Mouse (Mus musculus): ENCODE data around the gene Tha1.

The Tha1 gene

DNA sequence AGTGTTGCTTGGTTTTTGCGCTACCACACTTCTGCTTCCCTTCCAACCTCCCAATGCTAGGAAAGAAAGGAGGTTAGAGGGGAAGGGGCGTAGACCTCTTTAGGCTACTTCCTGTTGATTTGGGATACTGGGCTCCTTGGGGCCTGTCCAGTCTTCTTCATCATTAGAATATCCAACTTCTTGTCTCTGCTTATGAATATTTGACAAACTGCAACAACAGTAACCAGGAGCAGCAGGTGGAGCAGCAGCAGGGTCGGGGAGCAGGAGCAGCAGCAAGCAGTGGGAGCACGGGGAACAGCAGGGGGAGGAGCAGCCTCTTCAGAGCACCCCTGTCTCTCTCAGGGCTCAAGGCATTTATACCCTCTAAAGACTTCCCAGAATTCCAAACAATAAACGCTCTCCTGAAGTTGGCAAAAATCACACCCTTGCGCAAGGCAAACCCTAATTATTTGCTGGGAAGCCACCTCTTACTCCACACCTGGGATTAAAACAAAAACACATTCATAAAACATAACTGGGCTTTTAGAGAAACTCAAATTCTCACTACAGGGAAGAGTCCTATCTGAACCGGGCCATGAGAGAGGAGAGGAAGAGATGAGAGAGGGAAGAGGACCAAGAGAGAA is 25.6 kb downstream of the Tha1 start:
- CTCF ChIA-PET: interaction anchor here (0.6 to 3.6 kb wide), 13 partner anchors 12 to 535 kb away, joined by 3 to 18 read pairs (median 4); partner anchors contain the start of genes Afmid (in 1 of the 4), Tha1 (in 1 of the 4) and Tk1 (in 1 of the 4)
- POLR2A ChIA-PET: interaction anchor here (0.5 to 4.5 kb wide), 33 partner anchors 9 to 1934 kb away, joined by 3 to 46 read pairs (median 4); partner anchors contain the start of genes Afmid (in 2 of the 4), Tk1 (in 2 of the 4), Tmem235 (in 2 of the 4) and Socs3 (in 1 of the 4)

DNA sequence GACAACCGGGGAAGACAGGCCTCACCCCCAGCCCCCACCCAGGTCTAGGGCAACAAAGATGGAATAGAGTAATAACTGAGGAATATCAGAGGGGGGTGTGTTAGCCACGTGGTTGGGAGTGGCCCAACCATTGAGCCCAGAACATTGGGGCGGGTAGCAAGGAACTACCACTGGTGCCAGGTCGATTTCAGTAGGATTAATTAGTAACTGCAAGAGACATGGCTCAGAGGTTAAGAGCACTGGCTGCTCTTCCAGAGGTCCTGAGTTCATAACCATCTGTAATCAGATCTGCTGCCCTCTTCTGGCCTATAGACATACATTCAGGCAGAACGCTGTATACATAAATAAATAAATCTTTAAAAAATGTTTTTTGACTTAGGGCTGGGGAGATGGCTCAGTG is 26.6 kb downstream of the Tha1 start:
- POLR2A ChIA-PET: no interaction called here

DNA sequence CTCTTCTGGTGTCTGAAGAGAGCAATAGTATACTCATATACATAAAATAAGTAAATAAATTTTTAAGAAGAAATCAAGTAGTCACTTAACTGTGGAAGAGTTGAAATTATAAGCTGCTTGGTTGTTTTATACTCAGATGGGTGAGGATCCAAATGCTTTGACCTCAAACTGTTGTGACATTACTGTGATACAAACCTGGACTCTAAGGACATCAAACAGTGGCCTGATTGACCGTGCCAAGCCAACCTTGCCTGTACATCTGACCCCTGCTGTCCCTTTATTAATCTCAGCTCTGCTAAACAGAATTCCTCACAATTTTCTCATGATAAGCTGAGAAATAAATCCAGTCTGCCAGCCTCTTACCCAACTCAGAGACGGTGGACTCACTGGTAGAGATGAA is 27.6 kb downstream of the Tha1 start:
- ChIA-PET CTCF (interaction anchor here in 2 of 4 experiments (0.8 to 1.2 kb wide), 2 partner anchors 13 to 25 kb away, joined by 3 read pairs; no protein-coding TSS in a partner anchor), POLR2A (interaction anchor here in 1 of 4 experiments (0.8 to 1.3 kb wide), 3 partner anchors 11 to 55 kb away, joined by 3 read pairs; no protein-coding TSS in a partner anchor)

More for the DNA sequence above, 26.6 kb downstream of the Tha1 start:
- CTCF ChIA-PET: interaction anchor here in 1 of 4 experiments (1.9 kb wide), 1 partner anchor 14 kb away, joined by 6 read pairs; no protein-coding TSS in a partner anchor

DNA sequence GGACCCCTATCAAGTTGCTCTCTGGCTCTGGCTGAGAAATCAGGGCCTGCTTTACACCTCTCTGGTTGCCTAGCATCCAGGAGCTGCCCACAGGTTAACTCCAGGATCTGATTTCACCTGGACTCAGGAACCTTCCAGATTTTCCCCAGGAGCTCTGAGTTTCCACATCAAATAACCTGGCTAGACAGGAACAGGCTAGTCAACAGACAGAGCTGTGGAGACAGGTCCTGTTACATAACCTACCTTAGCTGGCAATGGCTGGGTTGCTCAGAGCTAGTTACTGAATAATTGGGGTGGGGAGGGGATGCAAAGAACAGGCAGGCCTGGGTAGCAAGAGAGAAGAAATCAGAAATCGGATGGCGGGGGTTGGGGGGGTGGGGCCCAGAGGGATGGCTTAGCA is 28.3 kb downstream of the Tha1 start:
- POLR2A ChIA-PET: interaction anchor here in 1 of 4 experiments (0.8 to 1.4 kb wide), 3 partner anchors 10 to 31 kb away, joined by 3 read pairs; partner anchors contain the start of genes Afmid and Tk1
- CTCF ChIA-PET: interaction anchor here in 2 of 4 experiments (0.6 to 1.2 kb wide), 3 partner anchors 13 to 130 kb away, joined by 3 to 5 read pairs (median 3); no protein-coding TSS in a partner anchor

DNA sequence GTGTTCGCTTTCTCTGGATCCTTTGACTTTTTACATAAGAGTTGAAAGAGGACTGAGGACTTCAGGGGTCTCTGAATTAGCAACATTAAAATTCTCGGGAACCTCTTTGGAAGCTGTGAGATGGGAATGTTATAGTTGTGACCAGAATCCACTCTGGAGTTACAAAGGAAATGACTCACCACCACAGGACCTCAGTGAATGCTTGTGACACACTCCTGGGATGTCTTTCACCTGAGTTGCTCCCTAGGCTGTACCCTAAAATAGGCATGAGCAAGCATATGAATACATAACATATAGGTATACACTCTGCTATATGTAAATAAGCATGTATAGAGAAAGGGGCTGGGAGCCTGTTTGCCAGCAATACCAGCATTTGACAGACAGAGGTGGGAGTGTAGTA is 29.8 kb downstream of the Tha1 start:
- ChIA-PET POLR2A (no interaction called here), CTCF (no interaction called here)

DNA sequence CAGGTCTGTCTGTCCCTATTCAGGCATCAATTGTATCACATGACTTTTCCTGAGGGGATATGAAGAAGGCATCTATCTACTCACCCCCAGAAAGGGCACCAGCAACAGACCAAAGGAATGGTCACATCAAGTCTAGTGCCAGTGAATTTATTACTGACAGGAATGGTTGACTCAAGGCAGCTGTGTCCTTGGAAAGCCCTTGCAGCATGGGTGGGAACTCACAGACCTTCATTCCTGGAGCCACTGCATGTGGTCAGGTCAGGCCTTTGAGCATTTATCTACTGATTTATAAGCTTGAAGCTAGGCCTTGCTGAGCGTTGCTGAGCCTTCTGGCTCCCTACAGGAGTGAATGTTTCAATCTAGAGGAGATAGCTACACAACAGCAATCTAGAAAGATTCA is 32.4 kb downstream of the Tha1 start:
- ChIA-PET POLR2A (interaction anchor here in 2 of 4 experiments (1.0 to 4.5 kb wide), 4 partner anchors 8 to 79 kb away, joined by 3 to 19 read pairs (median 4); partner anchors contain the start of gene Birc5 (in 1 of the 2)), CTCF (interaction anchor here in 2 of 4 experiments (0.6 to 1.2 kb wide), 3 partner anchors 9 to 1125 kb away, joined by 3 to 4 read pairs (median 3); no protein-coding TSS in a partner anchor)

DNA sequence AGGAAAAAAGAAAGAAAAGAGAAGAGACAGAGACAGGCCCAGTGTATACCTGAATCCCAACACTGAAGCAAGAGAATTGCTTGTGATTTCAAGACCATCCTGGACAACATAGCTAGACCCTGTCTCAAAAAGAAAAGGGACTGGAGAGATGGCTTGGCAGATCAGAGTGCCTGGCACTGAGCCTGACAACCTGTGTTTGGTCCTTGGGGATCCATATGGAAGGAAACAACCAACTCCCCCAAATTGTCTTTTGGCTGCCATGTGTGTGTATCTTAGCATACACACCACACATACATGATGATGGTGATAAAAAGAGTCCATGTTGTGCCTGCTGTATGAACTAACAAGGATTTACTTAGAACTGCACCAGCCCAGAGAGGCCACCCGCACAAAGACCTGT is 34.3 kb downstream of the Tha1 start:
- POLR2A ChIA-PET: interaction anchor here in 2 of 4 experiments (0.7 to 4.5 kb wide), 7 partner anchors 10 to 131 kb away, joined by 3 to 19 read pairs (median 3); partner anchors contain the start of genes Afmid (in 1 of the 2), Birc5 (in 1 of the 2) and Socs3 (in 1 of the 2)
- CTCF ChIA-PET: interaction anchor here in 1 of 4 experiments (1.7 kb wide), 1 partner anchor 48 kb away, joined by 5 read pairs; no protein-coding TSS in a partner anchor

DNA sequence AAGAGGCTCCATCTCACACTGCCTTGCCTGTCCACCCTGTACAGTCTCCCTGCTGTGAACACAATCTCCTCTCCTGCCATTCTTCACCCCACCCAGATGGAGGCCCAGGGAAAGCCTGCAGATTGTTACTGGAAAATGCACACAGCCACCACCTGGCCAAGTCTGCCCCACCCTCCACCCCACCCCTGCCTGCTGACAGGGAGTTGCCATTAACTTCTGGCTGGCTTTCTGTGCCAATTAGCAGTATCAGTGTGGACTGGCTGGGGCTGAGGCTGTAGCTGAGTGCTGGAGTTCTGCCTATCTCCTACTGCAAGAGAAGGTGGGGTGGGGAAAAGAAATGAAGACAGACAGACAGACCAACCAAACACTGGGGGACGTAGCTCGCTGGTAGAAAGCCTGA is 34.7 kb downstream of the Tha1 start:
- CTCF ChIA-PET: interaction anchor here in 1 of 4 experiments (1.7 kb wide), 1 partner anchor 48 kb away, joined by 5 read pairs; no protein-coding TSS in a partner anchor
- POLR2A ChIA-PET: interaction anchor here in 2 of 4 experiments (0.7 to 4.5 kb wide), 7 partner anchors 10 to 131 kb away, joined by 3 to 19 read pairs (median 3); partner anchors contain the start of genes Afmid (in 1 of the 2), Birc5 (in 1 of the 2) and Socs3 (in 1 of the 2)

DNA sequence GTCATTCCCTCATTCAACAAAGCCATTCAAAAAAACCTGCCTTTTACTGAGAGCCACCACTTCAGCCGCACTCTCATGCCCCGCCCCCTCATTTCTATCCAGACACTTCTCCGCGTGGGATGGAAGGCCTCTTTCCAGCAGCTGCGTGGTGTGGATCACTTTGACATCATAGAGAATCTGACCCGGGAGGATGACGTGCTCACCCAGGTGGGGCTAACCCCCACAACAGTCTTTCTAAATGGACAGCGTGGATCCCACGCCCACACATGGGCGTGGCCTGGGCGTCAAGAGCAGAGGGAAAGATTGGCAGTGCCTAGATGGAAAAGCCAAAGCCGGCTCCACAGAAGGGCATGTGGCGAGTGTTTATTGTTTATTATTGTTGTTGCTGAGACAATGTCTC is 37.0 kb downstream of the Tha1 start:
- POLR2A ChIA-PET: interaction anchor here in 2 of 4 experiments (0.9 to 6.0 kb wide), 11 partner anchors 10 to 199 kb away, joined by 3 to 37 read pairs (median 5); partner anchors contain the start of genes Afmid (in 2 of the 2), Birc5 (in 2 of the 2) and Tk1 (in 2 of the 2)

DNA sequence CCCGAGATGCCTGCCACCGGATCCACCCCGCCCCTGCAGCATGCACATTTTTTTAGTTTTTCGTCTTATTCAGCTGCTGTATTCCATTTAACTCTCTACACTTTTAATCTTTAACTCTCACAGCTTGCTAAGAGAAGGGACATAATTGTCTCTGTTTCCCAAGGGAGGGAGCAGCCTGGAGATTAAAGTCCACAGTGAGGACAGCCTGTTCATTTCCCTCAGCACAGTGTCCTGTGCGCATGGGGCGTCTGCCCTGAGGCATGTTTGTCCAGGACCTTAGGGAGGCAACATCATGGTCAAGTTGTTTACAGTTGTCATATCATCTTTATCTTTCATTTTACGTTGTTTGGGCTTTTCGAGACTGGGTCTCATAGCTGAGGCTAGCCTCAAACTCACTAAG is 39.2 kb downstream of the Tha1 start:
- CTCF ChIA-PET: interaction anchor here (0.5 to 1.9 kb wide), 12 partner anchors 12 to 768 kb away, joined by 3 to 7 read pairs (median 4); partner anchors contain the start of genes Birc5 (in 1 of the 4), Gm20708 (in 1 of the 4) and Syngr2 (in 1 of the 4)
- POLR2A ChIA-PET: interaction anchor here in 2 of 4 experiments (0.6 to 6.0 kb wide), 11 partner anchors 8 to 514 kb away, joined by 3 to 37 read pairs (median 6); partner anchors contain the start of genes Afmid (in 2 of the 2), Birc5 (in 2 of the 2), Tk1 (in 2 of the 2) and Tmc6 (in 1 of the 2)

More for the DNA sequence above, 37.0 kb downstream of the Tha1 start:
- CTCF ChIA-PET: interaction anchor here in 1 of 4 experiments (1.0 to 1.9 kb wide), 2 partner anchors 12 to 446 kb away, joined by 3 to 5 read pairs; no protein-coding TSS in a partner anchor

DNA sequence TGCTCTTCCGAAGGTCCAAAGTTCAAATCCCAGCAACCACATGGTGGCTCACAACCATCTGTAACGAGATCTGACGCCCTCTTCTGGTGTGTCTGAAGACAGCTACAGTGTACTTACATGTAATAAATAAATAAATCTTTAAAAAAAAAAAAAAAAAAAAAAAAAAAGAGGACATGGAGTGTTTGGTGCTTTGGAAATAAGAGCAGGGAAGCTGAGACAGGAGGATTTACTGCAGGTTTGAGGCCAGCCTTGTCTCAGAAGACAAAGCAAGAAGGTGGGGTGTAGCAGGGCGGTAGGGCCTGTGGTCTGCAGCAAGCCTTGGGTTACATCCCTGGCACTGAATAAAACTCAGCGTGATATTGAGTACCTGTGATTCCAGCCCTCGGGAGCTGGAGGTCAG is 39.8 kb downstream of the Tha1 start:
- POLR2A ChIA-PET: interaction anchor here in 2 of 4 experiments (1.6 to 6.0 kb wide), 4 partner anchors 15 to 23 kb away, joined by 4 to 37 read pairs (median 16); partner anchors contain the start of gene Birc5 (in 2 of the 2)
- CTCF ChIA-PET: interaction anchor here in 2 of 4 experiments (0.6 to 2.4 kb wide), 9 partner anchors 15 to 300 kb away, joined by 4 to 21 read pairs (median 6); partner anchors contain the start of gene Birc5 (in 1 of the 2)

DNA sequence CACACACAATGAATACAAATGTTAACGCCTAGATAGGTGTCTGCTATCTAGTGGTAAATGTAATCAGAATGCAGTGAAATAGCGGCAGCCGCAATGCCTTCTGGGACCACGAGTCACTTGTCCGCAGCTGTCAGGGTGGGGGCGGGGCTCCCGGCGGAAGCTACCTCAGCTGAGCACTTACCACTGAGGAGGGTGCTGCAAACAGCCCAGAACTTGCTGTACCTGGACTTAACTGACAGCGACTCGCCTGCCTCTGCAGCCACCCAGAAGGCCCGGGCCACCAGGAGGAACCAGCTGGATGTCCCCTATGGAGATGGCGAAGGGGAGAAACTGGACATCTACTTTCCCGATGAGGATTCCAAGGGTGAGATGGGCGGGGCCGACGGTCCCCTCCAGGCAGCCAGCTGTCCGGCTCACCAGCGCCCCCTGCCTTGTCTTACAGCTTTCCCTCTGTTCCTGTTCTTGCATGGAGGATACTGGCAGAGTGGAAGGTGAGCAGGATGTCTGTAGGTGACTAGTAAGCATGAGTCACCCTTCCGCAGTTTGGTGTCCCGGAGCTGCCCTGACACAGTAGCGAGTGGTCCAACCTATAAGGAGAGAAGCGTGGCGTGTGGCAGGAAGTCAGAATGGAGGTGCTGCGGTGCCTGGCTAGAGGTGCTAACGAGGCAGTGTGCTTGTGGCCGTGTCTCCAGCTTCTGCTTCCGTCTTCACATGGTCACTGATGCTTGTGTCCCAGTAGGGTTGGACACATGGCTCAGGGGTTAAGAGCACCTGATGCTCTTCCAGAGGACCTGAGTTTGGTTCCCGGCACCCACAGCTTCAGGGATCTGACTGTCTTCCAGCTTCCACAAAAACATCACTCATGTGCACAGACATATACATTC is 41.0 kb downstream of the Tha1 start:
- POLR2A ChIA-PET: interaction anchor here (0.5 to 6.0 kb wide), 56 partner anchors 9 to 1187 kb away, joined by 3 to 37 read pairs (median 3); partner anchors contain the start of genes Birc5 (in 4 of the 4), Tmc6 (in 3 of the 4), Tmc8 (in 3 of the 4) and Tnrc6c (in 3 of the 4)

DNA sequence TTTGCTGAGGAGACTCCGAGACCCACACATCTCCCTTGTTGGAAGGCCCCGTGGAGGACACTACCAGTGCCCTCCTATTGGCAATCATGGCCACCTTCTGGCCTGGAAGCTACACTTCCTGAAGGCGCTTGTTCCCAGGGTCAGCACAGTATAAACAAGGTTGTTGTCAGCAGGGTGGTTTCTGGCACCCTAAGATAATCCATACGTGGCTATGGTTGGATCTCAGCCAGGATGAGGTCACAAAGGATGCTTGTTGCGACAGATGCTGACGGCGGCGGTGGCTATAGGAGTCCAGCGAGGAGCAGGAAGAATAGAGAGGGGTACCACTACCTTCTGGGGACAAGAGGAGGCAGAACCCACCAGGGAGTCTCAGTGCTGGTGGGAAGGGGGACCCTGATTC is 42.9 kb downstream of the Tha1 start:
- POLR2A ChIA-PET: interaction anchor here in 2 of 4 experiments (0.7 to 1.4 kb wide), 3 partner anchors 14 to 27 kb away, joined by 3 read pairs; partner anchors contain the start of genes Gm20708 (in 1 of the 2) and Syngr2 (in 1 of the 2)
- CTCF ChIA-PET: no interaction called here

More for the DNA sequence above, 41.0 kb downstream of the Tha1 start:
- CTCF ChIA-PET: interaction anchor here (0.5 to 2.4 kb wide), 64 partner anchors 9 to 718 kb away, joined by 3 to 21 read pairs (median 3); partner anchors contain the start of genes Birc5 (in 3 of the 4), Tnrc6c (in 2 of the 4), 6030468B19Rik (in 1 of the 4) and Gm20708 (in 1 of the 4)

DNA sequence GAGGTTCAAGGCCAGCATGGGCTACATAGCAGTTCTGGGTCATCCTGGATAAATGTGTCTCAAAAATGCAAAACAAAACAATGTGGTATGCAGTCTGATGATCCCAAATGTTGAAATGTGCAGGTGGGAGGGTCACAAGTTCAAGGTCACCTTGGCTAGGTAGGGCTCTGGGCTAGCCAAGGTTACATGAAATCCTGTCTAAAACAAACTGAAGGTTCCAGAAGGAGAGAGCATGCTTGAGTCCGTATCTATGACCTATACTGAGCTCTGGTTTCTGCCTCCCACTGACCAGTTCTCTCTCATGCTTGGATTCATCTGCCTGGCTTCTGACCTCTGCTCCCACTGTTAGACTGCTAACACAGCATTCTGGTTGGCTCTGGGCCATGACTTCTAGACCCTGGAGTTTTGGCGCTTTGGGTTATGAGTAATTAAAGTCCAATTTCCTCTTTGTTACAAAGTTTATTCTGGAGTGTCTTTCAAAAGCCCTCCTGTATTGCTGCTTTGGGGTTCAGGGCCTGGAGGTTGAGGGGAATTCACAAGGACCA is 43.5 kb downstream of the Tha1 start:
- POLR2A ChIA-PET: interaction anchor here in 2 of 4 experiments (0.7 to 1.4 kb wide), 4 partner anchors 11 to 28 kb away, joined by 3 read pairs; partner anchors contain the start of genes Gm20708 (in 1 of the 2) and Syngr2 (in 1 of the 2)

DNA sequence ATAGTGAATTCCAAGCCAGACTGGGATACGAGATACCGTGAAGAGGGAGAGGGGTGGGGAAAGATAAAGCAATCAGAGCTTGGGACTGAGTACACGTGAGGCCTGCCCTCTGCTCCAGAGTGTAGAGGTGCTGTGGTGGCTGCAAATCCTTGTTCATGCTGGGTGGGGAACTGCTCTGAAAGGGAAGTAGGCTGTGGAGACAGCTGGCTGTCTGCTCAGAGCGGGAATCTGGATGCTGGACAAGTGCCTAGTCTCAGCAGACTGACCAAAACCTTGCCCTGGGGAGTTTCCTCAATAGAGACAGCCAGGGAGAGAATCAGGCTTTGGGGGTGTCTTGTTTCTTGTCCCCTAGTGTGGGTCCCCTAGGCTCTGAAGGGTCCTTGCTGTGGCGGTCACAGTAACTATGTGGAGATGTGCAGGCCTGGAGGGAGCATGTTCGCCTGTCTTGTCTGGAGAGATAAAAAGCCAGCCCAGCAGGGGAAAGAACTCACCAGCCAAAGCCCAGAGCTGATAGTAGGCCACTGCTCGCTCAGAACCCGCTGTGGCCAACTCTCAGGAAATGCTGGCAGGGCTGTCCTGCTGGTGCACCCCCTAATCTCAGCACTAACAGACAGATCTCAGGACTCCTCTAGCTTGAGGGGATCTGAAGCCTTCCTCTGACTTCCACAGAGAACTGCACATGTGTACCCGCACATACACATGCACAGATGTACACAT is 44.2 kb downstream of the Tha1 start:
- CTCF ChIA-PET: interaction anchor here in 1 of 4 experiments (2.0 kb wide), 1 partner anchor 38 kb away, joined by 10 read pairs; no protein-coding TSS in a partner anchor
- POLR2A ChIA-PET: interaction anchor here in 3 of 4 experiments (0.5 to 2.3 kb wide), 8 partner anchors 10 to 419 kb away, joined by 3 to 7 read pairs (median 3); partner anchors contain the start of genes Gm20708 (in 2 of the 3) and Syngr2 (in 2 of the 3)

More for the DNA sequence above, 43.5 kb downstream of the Tha1 start:
- CTCF ChIA-PET: no interaction called here
